Mouse (Mus musculus) heart, adult 18-20 months (tissue): Measurements from ENCODE around the gene Mapkapk5. TPM values are rescaled to one million over a fixed set of nuclear protein-coding genes. Genes with fewer than 3 reads are reported as not detected.

ENCODE experiments used
- DNase-seq, 2 experiments: peaks; one replicate each; pipeline ENCODE4 v3.0.0; 2021 to 2022; ENCODE audit warnings: mixed read lengths in 1 of 2
- total RNA-seq, 2 experiments: library from RNA; stranded (reverse); gene quantifications; 2 replicates each; pipeline ENCODE4 v1.2.3; 2021

Gene Mapkapk5
- total RNA-seq, 2 experiments from 2014 or later, result 81.6 to 84.8 TPM

DNA sequence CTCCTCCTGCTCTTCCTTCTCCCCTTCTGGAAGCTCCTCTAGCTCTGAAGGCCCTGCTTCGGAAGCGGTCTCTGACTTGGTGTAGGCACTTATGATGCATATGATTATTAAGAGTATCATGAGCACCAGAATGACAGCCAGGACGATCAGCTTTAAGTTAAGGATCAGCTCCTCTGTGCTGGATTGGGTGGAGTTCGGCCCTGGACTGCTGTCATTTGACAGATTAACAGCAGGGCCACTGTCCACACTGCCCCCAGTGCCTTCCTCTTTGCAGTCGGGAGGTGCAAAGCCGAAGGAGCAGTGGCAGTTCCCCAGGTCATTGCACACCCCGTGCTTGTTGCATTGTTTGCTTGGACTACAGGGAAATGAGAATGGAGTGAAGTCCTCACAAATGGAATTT lies 45.0 kb downstream of the Mapkapk5 start:
- no peak for DNase-seq

DNA sequence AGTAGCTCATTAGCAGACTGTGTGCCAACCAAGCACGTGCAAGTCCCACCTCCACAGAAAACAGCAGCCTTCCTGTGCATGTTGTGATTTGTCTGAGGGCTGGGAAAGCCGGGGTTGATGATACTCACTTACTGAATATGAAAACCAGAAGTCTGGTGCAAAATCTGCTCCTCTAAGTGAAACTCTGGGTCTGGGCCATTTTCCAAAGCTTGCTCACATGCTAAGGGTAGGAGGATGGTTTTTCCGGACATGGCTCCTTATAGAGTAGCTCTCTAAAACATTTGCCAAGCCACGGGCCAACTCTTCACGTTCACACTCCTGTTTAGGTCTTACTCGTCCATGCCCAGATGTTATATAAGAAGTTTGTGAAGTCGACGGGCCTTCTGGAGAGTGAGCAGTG lies 52.4 kb downstream of the Mapkapk5 start:
- DNase-seq, result no peak

DNA sequence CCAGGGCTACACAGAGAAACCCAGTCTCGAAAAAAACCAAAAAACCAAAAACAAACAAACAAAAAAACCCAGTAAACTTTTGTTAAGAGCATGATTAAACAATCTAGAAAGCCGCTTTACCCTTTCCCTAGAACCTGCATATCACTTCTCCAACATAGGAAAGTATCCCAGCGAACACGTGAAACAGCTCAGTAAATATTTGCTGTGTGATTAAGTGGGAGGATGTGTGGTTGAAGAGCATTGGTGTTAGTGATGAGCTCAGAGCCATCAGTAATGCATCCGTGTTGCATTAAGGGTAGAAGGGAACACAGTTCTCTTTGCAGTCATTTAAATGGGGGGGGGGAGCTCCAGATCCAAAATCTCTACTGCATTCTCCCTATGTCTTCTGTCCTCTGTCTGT lies 60.9 kb downstream of the Mapkapk5 start:
- no peak for DNase-seq

DNA sequence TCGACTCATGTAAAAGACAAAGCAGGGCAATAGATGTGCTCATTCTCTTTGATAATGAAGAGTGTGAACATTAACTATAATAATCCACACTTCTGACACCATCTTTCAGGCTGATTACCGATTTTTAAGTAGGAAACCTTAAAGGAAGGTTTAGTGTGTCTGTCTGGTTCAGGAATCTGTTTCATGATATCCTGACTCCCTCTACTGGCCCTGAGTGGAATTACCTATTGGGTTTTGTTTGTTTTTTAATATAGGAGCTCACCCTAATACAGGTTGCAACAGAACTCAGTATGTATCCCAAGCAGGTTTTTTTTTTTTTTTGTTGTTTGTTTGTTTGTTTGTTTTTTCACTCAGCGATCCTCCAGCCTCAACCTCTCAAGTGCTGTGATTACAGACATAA lies 68.0 kb downstream of the Mapkapk5 start:
- peak; percentile 35 to 69 for DNase-seq

DNA sequence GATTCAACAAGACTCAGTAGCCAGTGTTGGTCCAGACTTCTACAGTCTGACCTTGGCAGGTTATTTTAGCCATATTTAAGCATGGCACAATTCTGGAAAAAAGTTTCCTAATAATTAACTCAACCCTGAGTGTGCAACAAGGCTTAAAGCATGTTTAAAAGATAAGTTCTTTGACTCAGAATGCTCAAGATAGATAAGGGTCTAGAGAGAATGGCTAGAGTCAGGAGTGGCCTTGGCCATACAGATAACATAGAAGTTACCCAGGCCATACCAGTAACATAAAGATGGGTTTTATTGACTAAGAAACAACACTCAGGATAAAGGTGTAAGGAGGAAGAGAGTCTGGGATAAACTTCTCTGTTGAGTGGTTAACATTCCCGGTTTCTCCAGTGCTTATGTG lies 69.7 kb downstream of the Mapkapk5 start:
- no peak for DNase-seq

Other genes starting within 250 kb of the Mapkapk5 start
- gene Trafd1, start 160.3 kb downstream of the Mapkapk5 start, total RNA-seq, result 10 to 100 TPM; 61.2 to 68.8 TPM
- 10 to 100 TPM; 22.4 to 23.1 TPM for gene Naa25, start 148.0 kb downstream of the Mapkapk5 start, total RNA-seq
- 10 to 100 TPM; 12.0 to 14.9 TPM for gene Tmem116, start 94.0 kb downstream of the Mapkapk5 start, total RNA-seq
- 10 to 100 TPM; 68.2 to 68.6 TPM for gene Erp29, start 93.4 kb downstream of the Mapkapk5 start, total RNA-seq
- not detected for gene Adam1b, start 42.5 kb downstream of the Mapkapk5 start, total RNA-seq
- 1 to 10 TPM; 1.3 to 2.0 TPM for gene Adam1a, start 423 bp downstream of the Mapkapk5 start, total RNA-seq
- not detected for gene Gm42878, start 423 bp downstream of the Mapkapk5 start, total RNA-seq
- gene Aldh2, start 47.9 kb upstream of the Mapkapk5 start, total RNA-seq, result 100 to 1,000 TPM; 347 to 417 TPM
- gene Acad12, start 73.0 kb upstream of the Mapkapk5 start, total RNA-seq, result 10 to 100 TPM; 89.0 to 93.2 TPM
- 10 to 100 TPM; 25.4 to 27.5 TPM for gene Acad10, start 114.6 kb upstream of the Mapkapk5 start, total RNA-seq
- 10 to 100 TPM; 26.5 to 28.9 TPM for gene Brap, start 114.7 kb upstream of the Mapkapk5 start, total RNA-seq
- 100 to 1,000 TPM; 137 to 154 TPM for gene Atxn2, start 165.4 kb upstream of the Mapkapk5 start, total RNA-seq